Mouse (Mus musculus) testis, adult 2 months (tissue): Measurements from ENCODE around the gene Gm3159.
"Not testable (repeated sequence)": the region's sequence is repeated elsewhere in the genome, so short reads cannot be mapped to it uniquely, and the experiment has no call there.

Source experiments
- CTCF ChIP-seq: fragments of 200-500 bp; IDR thresholded peaks from 2 replicates; pipeline ENCODE4 v1.5.1; 2012; ENCODE audit warnings: low read depth, mild to moderate bottlenecking, inconsistent platforms, low read length, moderate library complexity; ENCODE audit not compliant: control insufficient read depth, insufficient read depth, insufficient replicate concordance
- POLR2A ChIP-seq: fragments of 200-500 bp; IDR thresholded peaks from 2 replicates; pipeline ENCODE4 v1.6.1; 2012; ENCODE audit warnings: low read depth, mild to moderate bottlenecking, inconsistent platforms, low read length, moderate library complexity; ENCODE audit not compliant: control insufficient read depth

DNA sequence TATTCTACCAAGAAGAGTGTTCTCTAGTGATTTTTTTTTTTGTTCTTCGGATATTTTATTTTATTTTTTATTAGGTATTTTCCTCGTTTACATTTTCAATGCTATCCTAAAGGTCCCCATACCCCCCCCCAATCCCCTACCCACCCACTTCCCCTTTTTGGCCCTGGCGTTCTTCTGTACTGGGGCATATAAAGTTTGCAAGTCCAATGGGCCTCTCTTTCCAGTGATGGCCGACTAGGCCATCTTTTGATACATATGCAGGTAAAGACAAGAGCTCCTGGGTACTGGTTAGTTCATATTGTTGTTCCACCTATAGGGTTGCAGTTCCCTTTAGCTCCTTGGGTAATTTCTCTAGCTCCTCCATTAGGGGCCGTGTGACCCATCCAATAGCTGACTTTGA lies 3.9 kb downstream of the Gm3159 start:
- TF ChIP-seq CTCF, POLR2A: not testable (repeated sequence)
